Mouse (Mus musculus): ENCODE data around the gene Zfp697. TPM values are rescaled to one million over a fixed set of nuclear protein-coding genes. Genes with fewer than 3 reads are reported as not detected.

Zfp697 gene
- polyA plus RNA-seq, 1 experiment = not detected

- no peaks in the 10 kb centered on the region for H3K27me3 ChIP-seq (ENCODE audit: control insufficient read depth)
- H3K4me3 ChIP-seq (replicated peaks) = no peak overlapping the region
- no peaks in the 10 kb centered on the region for H3K4me1 ChIP-seq (ENCODE audit: control insufficient read depth)
- no peaks in the 10 kb centered on the region for H3K36me3 ChIP-seq (ENCODE audit: control insufficient read depth)
- H3K9me3 ChIP-seq (ENCODE audit: control insufficient read depth, low read length) = no peaks in the 10 kb centered on the region
- TF ChIP-seq GATA1 (IDR thresholded peaks at IDR 0.05; ENCODE audit: low read length) (no peak), TAL1 (IDR thresholded peaks at IDR 0.05; ENCODE audit: low read length) (no peak)
These were observed 16.2 kb upstream of the Zfp697 start for GRCm38 (mm10) chr3:98366086-98366485.

GRCm38 (mm10) chr3:98366823-98367222, 15.4 kb upstream of the Zfp697 start:
- H3K4me1 ChIP-seq (ENCODE audit: control insufficient read depth) = no peaks in the 10 kb centered on the region
- no peak overlapping the region for H3K4me3 ChIP-seq (replicated peaks)
- H3K9me3 ChIP-seq (ENCODE audit: control insufficient read depth, low read length) = no peaks in the 10 kb centered on the region
- H3K27me3 ChIP-seq (ENCODE audit: control insufficient read depth) = no peaks in the 10 kb centered on the region
- H3K36me3 ChIP-seq (ENCODE audit: control insufficient read depth) = no peaks in the 10 kb centered on the region
- TF ChIP-seq TAL1 (IDR thresholded peaks at IDR 0.05; ENCODE audit: low read length) (no peak), GATA1 (IDR thresholded peaks at IDR 0.05; ENCODE audit: low read length) (no peak)

- H3K36me3 ChIP-seq (ENCODE audit: control insufficient read depth) = no peaks in the 10 kb centered on the region
- no peaks in the 10 kb centered on the region for H3K4me1 ChIP-seq (ENCODE audit: control insufficient read depth)
- no peaks in the 10 kb centered on the region for H3K9me3 ChIP-seq (ENCODE audit: control insufficient read depth, low read length)
- no peaks in the 10 kb centered on the region for H3K27me3 ChIP-seq (ENCODE audit: control insufficient read depth)
- H3K4me3 ChIP-seq (replicated peaks) = no peak overlapping the region
- TF ChIP-seq GATA1 (IDR thresholded peaks at IDR 0.05; ENCODE audit: low read length) (no peak), TAL1 (IDR thresholded peaks at IDR 0.05; ENCODE audit: low read length) (no peak)
These were observed 14.0 kb upstream of the Zfp697 start for GRCm38 (mm10) chr3:98368283-98368682.

- TF ChIP-seq TAL1 (IDR thresholded peaks at IDR 0.05; ENCODE audit: low read length) = no peak
- TF ChIP-seq GATA1 (IDR thresholded peaks at IDR 0.05; ENCODE audit: low read length) = no peak
- H3K27me3 ChIP-seq (ENCODE audit: control insufficient read depth) = no peaks in the 10 kb centered on the region
- H3K4me1 ChIP-seq (ENCODE audit: control insufficient read depth) = no peaks in the 10 kb centered on the region
- H3K36me3 ChIP-seq (ENCODE audit: control insufficient read depth) = no peaks in the 10 kb centered on the region
- H3K4me3 ChIP-seq (replicated peaks) = no peak overlapping the region
- H3K9me3 ChIP-seq (ENCODE audit: control insufficient read depth, low read length) = no peaks in the 10 kb centered on the region
These were observed 13.5 kb upstream of the Zfp697 start for GRCm38 (mm10) chr3:98368776-98369175.

GRCm38 (mm10) chr3:98374062-98374719, 8.1 kb upstream of the Zfp697 start:
- 0 out of 2 replicates have a peak, but pooled peaks cover under 1% of the 10 kb centered on the region for H3K27me3 ChIP-seq (ENCODE audit: control insufficient read depth)
- H3K9me3 ChIP-seq (ENCODE audit: control insufficient read depth, low read length) = no peaks in the 10 kb centered on the region
- H3K36me3 ChIP-seq (ENCODE audit: control insufficient read depth) = no peaks in the 10 kb centered on the region
- no peak overlapping the region for H3K4me3 ChIP-seq (replicated peaks)
- TF ChIP-seq TAL1 (IDR thresholded peaks at IDR 0.05; ENCODE audit: low read length) = no peak
- TF ChIP-seq GATA1 (IDR thresholded peaks at IDR 0.05; ENCODE audit: low read length) = no peak
- no peaks in the 10 kb centered on the region for H3K4me1 ChIP-seq (ENCODE audit: control insufficient read depth)

- no peak overlapping the region for H3K4me3 ChIP-seq (replicated peaks)
- 0 out of 2 replicates have a peak, but pooled peaks cover 2% of the 10 kb centered on the region for H3K27me3 ChIP-seq (ENCODE audit: control insufficient read depth)
- no peaks in the 10 kb centered on the region for H3K4me1 ChIP-seq (ENCODE audit: control insufficient read depth)
- no peaks in the 10 kb centered on the region for H3K36me3 ChIP-seq (ENCODE audit: control insufficient read depth)
- TF ChIP-seq TAL1 (IDR thresholded peaks at IDR 0.05; ENCODE audit: low read length) = no peak
- no peaks in the 10 kb centered on the region for H3K9me3 ChIP-seq (ENCODE audit: control insufficient read depth, low read length)
These were observed 7.3 kb upstream of the Zfp697 start for GRCm38 (mm10) chr3:98374980-98375379.

GRCm38 (mm10) chr3:98378267-98378666, 4.0 kb upstream of the Zfp697 start:
- Histone ChIP-seq H3K27me3 (ENCODE audit: control insufficient read depth) (peaks cover 30% of the 10 kb centered on the region), H3K4me1 (ENCODE audit: control insufficient read depth) (no peaks in the 10 kb centered on the region), H3K9me3 (ENCODE audit: control insufficient read depth, low read length) (no peaks in the 10 kb centered on the region), H3K4me3 (replicated peaks) (no peak overlapping the region), H3K36me3 (ENCODE audit: control insufficient read depth) (no peaks in the 10 kb centered on the region)
- TF ChIP-seq TAL1 (IDR thresholded peaks at IDR 0.05; ENCODE audit: low read length) (no peak), GATA1 (IDR thresholded peaks at IDR 0.05; ENCODE audit: low read length) (no peak)

GRCm38 (mm10) chr3:98379236-98379635, 3.0 kb upstream of the Zfp697 start:
- no peak overlapping the region for H3K4me3 ChIP-seq (replicated peaks)
- no peaks in the 10 kb centered on the region for H3K36me3 ChIP-seq (ENCODE audit: control insufficient read depth)
- TF ChIP-seq GATA1 (IDR thresholded peaks at IDR 0.05; ENCODE audit: low read length) = no peak
- TF ChIP-seq TAL1 (IDR thresholded peaks at IDR 0.05; ENCODE audit: low read length) = no peak
- no peaks in the 10 kb centered on the region for H3K4me1 ChIP-seq (ENCODE audit: control insufficient read depth)
- H3K27me3 ChIP-seq (ENCODE audit: control insufficient read depth) = peaks cover 33% of the 10 kb centered on the region
- H3K9me3 ChIP-seq (ENCODE audit: control insufficient read depth, low read length) = no peaks in the 10 kb centered on the region

- Histone ChIP-seq H3K36me3 (ENCODE audit: control insufficient read depth) (no peaks in the 10 kb centered on the region), H3K4me3 (replicated peaks) (peak overlapping the region; percentile 47), H3K27me3 (ENCODE audit: control insufficient read depth) (peaks cover 33% of the 10 kb centered on the region), H3K9me3 (ENCODE audit: control insufficient read depth, low read length) (no peaks in the 10 kb centered on the region), H3K4me1 (ENCODE audit: control insufficient read depth) (no peaks in the 10 kb centered on the region; the same call in 1 of the 2 replicates)
- TF ChIP-seq GATA1 (IDR thresholded peaks at IDR 0.05; ENCODE audit: low read length) (no peak), TAL1 (IDR thresholded peaks at IDR 0.05; ENCODE audit: low read length) (no peak)
These were observed 500 bp upstream of the Zfp697 start for GRCm38 (mm10) chr3:98381677-98382245.

Data from erythroblast, embryonic 14.5 days (primary cell).